Mouse (Mus musculus) thymus, postnatal 10 days (tissue): Measurements from ENCODE around the gene Bcat2.

Experiments used
- DNase-seq, 2 experiments: peaks; one replicate each; pipeline ENCODE4 v3.0.0; 2021; ENCODE audit warnings: low spot score in 2 of 2

The Bcat2 gene

DNA sequence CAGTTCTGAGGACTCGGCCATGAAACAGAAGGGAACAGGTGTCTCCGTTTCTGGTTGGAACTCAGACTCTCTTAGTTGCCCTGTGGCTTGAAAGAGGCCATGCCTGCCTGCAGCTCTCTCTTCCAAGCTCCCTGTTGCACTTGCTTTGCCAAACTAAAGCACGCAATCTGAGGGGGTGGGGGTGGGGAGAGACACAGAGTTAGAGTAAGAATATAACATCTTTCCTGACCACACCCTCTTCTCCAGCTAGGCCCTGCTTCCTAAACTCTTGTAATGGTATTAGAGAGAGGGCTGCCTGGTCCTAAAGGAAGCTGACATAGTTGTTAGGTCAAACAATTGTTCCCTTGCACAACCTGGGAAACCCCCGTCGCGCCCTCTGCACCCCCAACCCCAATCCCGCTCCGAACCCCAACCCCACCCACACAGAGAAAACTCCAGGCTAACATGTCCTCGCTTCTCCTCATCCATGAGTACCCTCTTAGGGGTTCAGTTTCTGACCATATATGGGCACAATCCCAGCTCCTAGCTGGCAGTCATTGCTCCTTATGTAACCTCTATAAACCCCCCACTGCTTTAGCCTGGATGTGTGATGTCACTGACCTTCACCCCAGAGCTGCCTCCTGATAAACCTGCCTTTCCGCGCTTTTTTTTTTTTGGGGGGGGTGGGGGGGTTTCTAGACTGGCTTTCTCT, 19.0 kb upstream of the Bcat2 start:
- no peak for DNase-seq

DNA sequence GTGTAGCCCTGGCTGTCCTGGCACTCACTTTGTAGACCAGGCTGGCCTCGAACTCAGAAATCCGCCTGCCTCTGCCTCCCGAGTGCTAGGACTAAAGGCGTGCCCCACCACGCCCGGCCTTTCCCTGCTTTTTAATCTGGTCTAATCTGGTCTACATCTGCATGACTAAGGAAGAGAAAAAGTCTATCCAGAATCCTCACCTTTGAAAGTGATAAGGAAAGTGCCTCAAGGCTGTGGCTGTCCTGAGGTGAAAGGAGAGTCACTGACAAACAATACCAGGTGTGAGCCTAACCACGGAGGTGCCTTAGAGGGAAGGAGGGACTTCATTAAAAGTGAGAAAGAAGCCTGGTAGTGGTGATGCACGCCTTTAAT, 18.5 kb upstream of the Bcat2 start:
- no peak for DNase-seq

DNA sequence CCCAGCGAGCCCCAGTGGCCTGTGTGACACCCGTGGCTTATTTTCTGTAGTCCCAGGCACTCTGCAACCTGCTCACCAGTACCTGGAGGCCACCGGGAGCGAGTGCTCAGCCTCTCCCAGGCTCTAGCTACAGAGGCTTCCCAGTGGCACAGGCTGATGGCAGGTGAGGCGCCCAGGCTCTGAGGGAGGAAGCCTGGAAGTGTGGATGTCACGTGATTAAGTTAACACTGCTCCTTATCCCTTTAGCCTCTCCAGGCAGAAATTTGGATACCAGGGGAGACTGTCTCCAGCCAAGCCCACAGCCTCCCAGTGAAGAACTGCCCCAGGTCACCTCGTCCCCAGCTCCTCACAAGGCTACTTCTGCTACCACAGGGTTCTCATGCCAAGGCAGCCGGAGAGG, 16.4 kb upstream of the Bcat2 start:
- DNase-seq: no peak

DNA sequence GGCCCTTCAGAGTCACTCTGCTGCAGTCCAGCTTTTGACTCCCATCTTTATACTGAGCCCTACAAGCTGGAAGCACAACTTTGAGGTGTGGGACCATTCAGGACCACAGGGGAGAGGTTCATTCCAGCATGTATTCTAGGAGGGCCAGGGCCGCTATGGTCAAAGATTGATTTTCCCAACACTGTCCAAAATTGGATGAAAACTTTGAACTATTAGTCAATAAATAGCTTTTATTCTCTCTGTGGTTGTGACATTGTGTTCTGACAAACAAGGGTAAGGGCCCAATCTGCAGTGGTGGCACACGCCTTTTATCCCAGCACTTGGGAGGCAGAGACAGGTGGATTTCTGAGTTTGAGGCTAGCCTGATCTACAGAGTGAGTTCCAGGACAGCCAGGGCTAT, 16.0 kb upstream of the Bcat2 start:
- DNase-seq: no peak

DNA sequence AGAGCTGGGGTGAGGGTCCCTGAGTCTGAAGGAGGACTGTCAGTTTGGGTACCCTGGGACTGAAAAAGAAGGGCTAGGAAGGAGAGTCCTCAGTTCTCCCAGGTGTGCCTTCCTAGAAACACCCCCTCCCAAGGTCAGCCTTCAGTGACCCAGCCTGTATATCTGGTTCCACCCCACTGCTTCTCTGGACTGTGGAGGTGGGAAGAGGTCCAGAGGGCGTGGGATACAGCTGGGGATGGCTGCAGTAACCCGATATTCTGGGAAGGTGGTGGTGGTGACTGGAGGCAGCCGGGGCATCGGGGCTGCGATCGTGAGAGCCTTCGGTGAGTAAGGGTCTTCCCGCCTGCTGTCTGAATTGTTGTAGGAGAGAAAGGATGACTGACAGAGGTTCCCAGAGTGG, 15.2 kb upstream of the Bcat2 start, which contains the start of gene Hsd17b14:
Gene Hsd17b14 (plus strand): TSS at position 150 of the 400 bp plus-strand sequence.
- no peak for DNase-seq

DNA sequence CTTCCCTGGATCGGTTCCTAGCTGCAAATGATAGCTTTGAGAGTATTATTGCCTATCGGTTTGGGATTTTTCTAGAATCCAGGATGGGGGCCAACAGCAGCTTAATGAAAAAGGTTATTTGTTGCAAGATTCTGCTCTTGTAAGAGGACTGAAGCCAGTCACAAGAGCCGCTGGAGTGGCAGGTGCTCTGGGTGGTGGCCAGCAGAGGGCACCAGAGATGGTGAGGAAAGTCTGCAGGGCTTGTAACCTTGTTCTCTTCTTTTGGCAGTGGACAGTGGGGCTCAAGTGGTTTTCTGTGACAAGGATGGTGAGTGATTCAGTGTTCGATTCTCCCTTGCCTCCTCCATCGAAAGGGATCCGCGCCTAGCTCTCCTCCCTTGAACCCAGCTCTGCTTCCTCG, 14.2 kb upstream of the Bcat2 start:
- peak; percentile 63 to 87 for DNase-seq

DNA sequence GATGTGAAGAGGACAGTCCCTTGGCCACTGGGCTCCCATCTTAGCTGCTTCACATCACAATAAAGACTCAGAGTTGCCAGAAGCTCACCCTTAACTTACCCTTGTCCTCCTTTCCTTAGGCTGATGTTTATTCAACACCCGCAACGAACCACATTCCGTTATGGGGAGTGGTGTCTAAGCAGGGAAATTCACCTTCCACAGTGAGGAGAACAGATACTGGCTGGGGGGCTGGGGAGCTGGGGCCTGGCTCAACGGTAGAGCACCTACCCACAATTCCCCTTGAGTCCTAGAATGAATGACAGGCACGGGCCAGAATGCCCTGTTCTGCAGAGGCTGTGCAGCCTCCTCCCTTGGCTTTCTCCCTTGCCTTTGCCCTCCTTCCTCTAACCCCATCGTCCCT, 11.0 kb upstream of the Bcat2 start:
- DNase-seq: no peak

DNA sequence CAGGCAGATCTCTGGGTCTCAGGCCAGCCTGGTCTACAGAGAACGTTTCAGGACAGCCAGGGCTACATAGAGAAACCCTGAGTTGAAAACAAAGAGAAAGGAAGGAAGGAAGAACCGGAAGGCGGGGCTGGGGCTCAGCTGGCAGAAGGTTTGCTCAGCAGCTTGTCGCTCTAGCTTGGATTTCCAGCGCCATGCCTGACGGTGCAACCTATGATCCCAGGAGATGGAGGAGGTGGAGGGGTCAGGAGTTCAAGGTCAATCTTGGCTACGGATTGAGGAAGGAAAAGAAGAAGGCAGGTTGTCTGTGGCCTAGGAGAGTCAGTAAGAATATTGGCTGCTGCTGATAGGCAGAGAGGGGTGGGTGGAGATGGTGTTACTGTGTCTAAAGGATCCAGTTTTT, 9.7 kb upstream of the Bcat2 start:
- no peak for DNase-seq

DNA sequence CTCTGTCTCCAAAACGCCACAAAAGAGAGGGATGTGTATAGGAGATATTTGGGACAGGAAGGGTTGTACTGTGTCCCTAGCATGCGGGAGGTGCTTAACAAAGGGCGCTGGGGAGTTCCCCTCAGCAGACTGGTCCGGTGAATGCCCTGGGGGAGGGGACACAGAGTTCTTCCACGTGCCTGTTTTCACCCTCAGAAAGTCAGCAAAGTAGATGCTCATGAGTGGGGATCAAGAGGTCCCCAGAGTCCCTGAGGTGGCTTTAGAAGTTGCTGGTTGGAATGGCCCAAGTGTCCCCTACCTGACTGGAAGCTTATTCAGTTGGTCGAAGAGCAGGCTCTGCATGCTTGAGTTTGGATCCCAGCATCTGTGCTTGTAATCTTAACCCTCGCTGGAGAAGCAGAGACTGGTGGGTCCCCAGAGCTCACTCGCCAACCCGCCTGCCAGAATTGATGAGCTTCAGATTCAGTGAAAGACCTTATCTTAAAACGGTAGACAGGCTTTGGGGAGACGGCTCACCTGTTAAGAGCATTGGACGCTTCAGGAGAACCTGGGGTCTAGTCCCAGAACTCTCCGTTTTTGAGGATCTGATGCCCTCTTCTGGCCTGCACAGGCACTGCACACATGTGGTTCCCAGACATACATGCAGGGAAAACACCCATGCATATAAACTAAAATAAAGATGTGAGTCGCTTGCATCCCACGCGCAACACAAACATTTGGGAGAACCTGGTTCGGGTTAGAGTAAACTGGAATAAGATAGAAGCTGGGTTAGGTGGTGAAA, 8.9 kb upstream of the Bcat2 start:
- peak; percentile 71 to 82 for DNase-seq

DNA sequence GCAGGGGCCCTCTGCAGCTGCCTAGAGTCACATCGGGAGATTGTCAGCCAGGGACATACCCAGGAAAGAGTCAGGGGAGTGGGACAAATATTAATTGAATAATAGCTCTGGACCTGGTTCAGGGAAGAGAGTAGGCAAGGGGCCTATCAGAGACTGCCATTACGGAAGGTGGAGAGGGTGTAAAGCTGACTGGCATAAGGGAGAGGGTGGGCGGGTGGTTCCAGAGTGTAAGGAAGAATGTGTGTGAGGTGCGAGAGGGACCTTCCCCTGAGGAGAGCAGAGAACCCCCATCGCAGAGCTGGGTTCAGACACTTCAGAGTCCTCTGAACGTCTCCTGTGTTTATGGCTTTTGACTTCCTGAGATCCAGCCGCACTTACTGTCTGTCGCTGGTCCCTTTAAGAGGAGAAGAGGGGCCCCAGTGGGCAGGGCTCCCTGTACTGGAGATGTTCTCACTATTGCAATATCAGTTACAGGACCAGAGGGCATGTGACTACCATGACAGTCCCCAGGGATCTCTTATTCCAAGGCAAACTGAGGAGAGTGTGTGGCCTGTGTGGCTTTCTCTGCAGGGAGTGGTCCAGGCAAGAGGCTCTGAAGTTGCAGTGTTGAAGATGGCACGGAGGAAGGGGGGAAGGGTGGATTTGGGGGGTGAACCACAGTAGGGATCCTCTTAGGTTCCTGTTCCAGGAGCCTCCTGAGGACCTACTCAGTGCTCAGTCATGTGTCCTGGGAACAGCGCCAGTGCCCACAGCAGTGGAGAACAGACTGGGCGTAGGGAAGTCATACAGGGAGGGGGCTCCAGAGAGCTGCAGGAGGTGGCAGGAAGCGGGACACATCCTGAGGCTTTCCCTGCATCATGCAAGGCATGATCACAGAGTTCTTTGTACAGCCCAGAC, 8.1 kb upstream of the Bcat2 start:
- DNase-seq: no peak

DNA sequence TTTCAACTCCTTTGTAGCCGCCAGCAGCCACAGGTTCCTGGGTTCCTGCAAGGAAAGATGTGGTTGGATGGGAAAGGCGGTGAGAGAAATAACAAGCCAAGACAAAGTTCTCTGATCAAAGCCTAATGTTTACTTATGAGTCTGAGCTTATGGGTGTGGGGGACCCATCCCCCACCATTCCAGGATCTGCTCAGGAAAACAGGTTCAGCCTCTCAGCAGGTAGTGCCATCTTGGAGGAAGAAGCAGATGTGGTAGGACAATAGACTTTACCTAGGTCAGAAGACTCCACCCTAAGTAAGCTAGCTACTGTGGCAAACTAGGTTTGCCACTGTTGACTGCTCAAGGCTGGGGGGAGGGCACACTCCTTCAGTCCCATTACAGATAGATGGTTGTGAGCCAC, 5.1 kb upstream of the Bcat2 start:
- DNase-seq: no peak

DNA sequence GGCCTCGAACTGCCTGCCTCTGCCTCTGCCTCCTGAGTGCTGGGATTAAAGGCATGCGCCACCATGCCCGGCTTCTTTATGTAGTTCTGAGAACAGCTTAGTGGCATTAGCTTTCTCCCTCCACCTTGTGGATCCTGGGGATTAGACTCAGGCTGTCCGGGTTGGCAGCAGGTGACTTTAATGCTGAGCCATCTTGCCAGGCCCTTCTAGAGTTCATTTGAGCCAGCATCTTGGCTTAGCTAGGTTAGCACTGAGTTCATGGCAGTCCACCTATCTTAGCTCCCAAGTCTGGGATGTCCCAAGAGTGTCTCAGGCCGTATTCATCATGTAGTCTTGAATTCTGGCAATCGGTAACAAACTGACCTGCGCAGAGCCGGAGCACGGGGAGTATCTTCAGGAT, 4.5 kb upstream of the Bcat2 start:
- no peak for DNase-seq

DNA sequence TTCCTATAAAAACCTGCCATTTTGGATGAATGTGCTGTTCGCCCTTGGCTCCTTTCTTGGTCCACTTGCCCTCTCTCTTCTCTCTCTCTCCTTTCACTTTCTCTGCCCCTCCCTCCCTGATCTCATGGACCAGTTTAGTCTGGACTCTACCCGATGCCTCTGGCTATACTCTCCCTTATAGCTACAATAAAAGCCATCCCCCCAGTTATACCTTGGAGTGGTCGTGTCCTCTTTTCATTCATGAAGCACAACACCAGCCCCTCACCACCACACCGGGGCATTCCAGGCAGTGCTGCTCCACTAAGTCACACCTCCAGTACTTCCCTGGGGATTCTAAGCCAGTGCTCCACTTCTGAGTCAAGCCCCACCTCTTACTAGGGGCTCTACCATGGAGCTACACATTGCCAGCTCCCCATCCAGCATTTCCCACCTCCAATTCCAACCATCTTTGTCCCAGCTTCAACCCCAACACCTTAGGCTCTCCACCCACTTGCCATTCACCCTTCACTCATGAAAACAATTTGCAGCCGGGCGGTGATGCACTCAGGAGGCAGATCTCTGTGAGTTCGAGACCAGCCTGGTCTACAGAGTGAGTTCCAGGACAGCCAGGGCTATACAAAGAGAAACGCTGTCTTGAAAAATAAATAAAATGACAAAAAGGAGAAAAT, 2.7 kb upstream of the Bcat2 start:
- DNase-seq: no peak

DNA sequence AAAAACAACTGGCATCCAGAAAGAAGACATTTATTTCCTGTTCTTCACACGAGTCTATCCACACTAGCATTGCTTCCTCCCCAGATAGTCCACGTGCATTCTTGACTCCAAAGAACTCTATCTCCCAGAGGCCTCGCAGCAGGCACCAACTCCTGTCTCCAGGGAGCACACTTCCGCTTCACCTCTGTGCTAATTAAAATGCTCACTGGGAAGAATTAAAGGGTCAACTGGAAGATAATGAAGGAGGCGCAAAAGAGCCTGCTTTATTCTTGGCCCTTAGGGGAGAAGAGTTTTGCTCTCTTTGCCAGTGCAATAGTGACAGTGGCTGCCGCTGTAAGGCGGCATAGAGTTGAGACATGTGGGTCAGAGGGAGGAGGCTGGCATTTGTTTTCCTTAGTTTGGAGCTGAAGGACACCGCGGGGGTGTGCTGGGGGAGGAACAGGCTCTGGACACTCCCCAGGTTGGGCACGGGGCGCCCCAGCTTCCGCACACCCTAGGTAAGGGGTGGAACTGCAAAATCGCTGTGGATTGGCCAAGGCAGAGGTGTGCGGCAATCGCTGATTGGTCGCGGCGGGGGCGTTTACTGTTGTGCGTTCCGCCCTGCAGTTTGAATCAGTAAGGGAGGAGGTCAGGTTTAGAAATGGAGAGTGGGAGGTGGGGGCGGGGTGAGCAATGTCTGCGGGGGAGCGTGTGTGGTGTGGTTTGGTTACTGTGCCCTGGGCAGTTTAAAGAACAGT, 2.0 kb upstream of the Bcat2 start:
- peak; percentile 88 to 89 for DNase-seq

DNA sequence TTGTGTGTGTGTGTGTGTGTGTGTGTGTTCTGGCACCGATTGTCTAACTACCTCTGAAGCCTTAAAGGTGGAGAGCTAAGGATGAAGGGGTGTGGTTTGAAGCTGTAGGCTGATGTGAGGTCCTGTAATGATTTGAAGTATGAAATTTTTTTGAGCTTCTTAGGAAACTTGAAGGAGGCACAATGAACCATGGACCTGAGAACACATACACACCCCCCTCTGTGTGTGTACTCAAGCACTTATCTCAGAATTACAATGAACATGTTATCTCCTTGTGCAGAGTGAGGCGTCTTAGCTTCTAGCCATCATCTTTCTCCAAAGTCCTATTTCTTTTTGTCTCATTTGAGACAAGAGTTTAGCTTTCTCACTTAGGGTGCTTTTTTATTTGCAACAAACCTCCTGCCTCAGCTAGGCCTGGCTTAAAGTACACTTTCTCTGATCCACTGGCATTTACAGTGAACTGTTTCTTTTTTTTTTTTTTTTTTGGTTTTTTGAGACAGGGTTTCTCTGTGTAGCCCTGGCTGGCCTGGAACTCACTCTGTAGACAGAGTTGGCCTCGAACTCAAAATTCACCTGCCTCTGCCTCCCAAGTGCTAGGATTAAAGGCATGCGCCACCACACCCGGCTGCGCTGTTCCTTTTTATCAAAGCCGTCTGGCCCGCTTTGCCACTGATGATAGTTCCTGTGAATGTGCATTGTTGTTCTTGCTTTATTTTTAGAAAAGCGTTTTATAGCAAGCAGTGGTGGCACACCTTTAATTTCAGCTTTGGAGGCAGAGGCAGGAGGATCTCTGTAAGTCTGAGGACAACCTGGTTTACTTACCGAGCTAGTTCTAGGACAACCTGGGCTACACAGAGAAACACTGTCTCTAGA, 1.1 kb upstream of the Bcat2 start:
- DNase-seq: no peak

DNA sequence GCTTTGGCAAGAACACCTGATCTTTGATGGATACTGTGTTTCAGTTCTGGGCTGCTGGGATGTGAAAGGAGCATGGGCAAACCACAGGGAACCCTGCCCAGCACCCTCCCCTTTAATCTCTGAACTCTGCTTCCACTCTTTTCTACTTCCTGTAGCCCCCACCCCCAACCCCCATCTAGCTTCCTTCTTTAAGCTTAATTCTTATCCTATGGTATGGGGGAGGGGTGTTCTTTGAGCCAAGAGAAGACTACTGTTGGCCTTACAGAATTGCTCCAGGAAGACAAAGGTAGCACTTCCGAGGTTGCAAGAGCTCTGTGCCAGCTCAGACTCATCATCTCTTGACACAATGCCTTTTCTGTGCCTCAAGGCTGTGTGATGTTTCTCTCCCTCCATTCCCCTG, 2.0 kb downstream of the Bcat2 start:
- peak in 1 of 2 experiments; percentile 41 for DNase-seq

DNA sequence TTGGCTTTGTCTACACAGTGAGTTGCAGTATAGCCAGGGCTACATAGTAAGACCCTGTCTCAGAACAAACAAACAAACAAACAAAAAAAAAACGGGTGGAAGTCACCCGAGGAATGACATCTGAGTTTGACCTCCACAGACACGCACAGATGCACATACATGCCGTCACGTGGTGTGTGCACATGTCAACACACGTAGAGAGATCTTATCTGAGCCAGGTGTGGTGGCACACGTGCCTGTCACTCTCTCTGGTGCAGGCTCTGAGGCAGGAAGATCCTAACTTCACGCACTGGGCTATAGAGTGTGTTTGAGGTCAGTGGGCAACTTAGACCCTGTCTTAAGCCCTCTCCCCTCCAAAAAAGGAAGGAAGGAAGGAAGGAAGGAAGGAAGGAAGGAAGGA, 4.0 kb downstream of the Bcat2 start:
- DNase-seq: peak; percentile 64 to 71

DNA sequence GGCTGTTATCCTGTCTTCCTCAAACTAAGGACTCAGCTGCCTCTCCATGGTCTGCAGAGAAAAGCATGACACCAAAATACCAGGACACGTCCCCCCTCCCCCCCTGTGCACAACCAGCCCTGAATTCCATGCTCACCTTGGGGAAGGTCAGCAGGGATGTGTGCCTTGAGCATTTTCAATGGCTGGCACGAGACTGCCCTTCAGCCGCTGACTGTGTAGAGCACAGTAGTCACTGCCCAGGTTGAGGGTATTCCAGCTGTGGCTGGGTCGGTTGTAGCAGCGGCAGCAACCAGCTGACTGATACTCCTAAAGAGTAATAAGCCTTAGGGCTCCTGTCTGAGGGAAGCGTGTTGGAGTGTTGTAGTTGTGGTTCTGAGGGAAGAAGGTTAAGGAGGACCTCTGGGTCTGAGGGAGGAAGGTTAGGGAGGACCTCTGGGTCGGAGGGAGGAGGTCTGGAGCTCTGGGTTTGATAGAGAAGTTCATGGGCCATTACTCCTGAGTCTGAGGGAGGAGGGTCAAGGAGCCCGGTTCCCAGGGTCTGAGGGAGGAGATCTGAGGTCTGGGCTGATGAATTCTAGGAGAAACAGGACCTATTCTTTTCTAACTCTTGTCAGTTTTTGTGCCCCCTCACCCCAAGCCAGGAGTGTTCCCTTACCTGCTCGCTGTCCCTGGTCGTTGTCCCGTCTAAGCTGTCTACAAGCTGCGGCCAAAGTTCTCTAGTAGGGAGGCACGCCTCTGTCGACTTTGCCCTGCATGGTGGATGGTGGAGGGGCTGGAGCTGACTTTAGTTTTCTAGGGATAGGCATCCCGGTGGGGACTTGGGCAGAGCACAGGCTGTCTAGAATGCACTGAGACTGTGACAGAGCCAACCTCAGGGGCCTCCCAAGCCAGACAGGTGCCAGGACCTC, 4.8 kb downstream of the Bcat2 start:
- DNase-seq: no peak

DNA sequence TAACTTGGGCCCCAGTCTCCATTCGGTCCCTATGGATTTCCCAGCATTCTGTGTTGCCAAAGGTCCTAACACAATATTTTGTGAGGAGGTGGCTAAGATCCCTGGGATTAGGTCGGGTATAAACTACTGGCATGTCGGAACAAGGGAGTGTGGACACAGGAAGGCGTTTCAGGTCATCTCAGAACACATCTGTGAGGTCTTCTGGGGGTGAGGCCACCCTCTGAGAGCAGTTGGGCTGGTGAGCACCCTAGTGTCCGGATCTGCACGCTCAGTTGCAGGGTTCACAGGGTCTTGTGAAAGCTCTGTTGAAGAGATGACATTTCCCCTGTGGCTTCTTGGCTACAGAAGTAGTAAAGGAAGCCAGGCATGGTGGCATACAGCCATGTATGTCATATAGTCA, 16.0 kb downstream of the Bcat2 start:
- DNase-seq: no peak
